Mouse (Mus musculus): ENCODE measurements around the gene Ikzf2. TPM values are rescaled to one million over a fixed set of nuclear protein-coding genes. Genes with fewer than 3 reads are reported as not detected.

The Ikzf2 gene
- polyA plus RNA-seq, 1 experiment: 0.19 TPM

GRCm38 (mm10) chr1:69691946-69692345 is 4.9 kb upstream of the Ikzf2 start:
- no peak for TF ChIP-seq POLR2A (IDR thresholded peaks at IDR 0.05; ENCODE audit: control insufficient read depth, low read depth, low read length)
- TF ChIP-seq CTCF (IDR thresholded peaks at IDR 0.05; ENCODE audit: control insufficient read depth, insufficient read depth, insufficient replicate concordance, low read depth, low read length): no peak
- H3K36me3 ChIP-seq (ENCODE audit: control insufficient read depth, insufficient read depth, low read length): no peaks in the 10 kb centered on the region

GRCm38 (mm10) chr1:69688961-69689360 is 1.9 kb upstream of the Ikzf2 start:
- no peak overlapping the region for H3K27ac ChIP-seq (ENCODE audit: control insufficient read depth, insufficient read depth, low read depth, low read length)
- no peak overlapping the region for H3K4me3 ChIP-seq (ENCODE audit: control insufficient read depth, low read depth, low read length)
- no peaks in the 10 kb centered on the region for H3K27me3 ChIP-seq (ENCODE audit: control insufficient read depth, insufficient read depth, low read length)
- H3K36me3 ChIP-seq (ENCODE audit: control insufficient read depth, insufficient read depth, low read length): no peaks in the 10 kb centered on the region
- H3K4me1 ChIP-seq (ENCODE audit: control insufficient read depth, insufficient read depth, low read length): peaks cover 2% of the 10 kb centered on the region
- TF ChIP-seq CTCF (IDR thresholded peaks at IDR 0.05; ENCODE audit: control insufficient read depth, insufficient read depth, insufficient replicate concordance, low read depth, low read length) (peak; percentile 35; the same call in 1 of the 2 replicates), POLR2A (IDR thresholded peaks at IDR 0.05; ENCODE audit: control insufficient read depth, low read depth, low read length) (no peak)

More at GRCm38 (mm10) chr1:69691946-69692345, 4.9 kb upstream of the Ikzf2 start:
- H3K27ac ChIP-seq (ENCODE audit: control insufficient read depth, insufficient read depth, low read depth, low read length): no peak overlapping the region
- H3K27me3 ChIP-seq (ENCODE audit: control insufficient read depth, insufficient read depth, low read length): no peaks in the 10 kb centered on the region
- H3K4me1 ChIP-seq (ENCODE audit: control insufficient read depth, insufficient read depth, low read length): no peaks in the 10 kb centered on the region
- no peak overlapping the region for H3K4me3 ChIP-seq (ENCODE audit: control insufficient read depth, low read depth, low read length)

DNA sequence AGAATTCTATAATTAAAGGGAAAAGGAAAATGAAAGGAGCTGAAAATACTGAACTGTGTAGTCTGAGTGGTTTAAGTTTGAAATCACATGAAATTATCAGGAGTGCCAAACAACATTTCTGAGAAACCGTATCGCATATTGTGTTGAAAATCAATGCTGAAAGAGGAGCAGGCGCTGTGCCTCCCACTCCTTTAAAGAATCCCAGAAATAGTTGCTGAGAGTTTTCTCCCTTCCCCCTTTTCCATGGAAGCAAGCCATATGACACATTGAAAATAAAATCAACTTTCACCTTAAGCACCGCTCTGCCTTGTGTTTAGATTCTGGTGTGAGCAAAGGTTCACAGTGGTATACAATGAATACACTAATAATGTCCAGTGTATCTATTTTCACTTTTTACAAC is 1.1 kb upstream of the Ikzf2 start:
- TF ChIP-seq CTCF (IDR thresholded peaks at IDR 0.05; ENCODE audit: control insufficient read depth, insufficient read depth, insufficient replicate concordance, low read depth, low read length) (no peak), POLR2A (IDR thresholded peaks at IDR 0.05; ENCODE audit: control insufficient read depth, low read depth, low read length) (no peak)
- Histone ChIP-seq H3K36me3 (ENCODE audit: control insufficient read depth, insufficient read depth, low read length) (no peaks in the 10 kb centered on the region), H3K27me3 (ENCODE audit: control insufficient read depth, insufficient read depth, low read length) (no peaks in the 10 kb centered on the region), H3K4me1 (ENCODE audit: control insufficient read depth, insufficient read depth, low read length) (peaks cover 2% of the 10 kb centered on the region), H3K27ac (ENCODE audit: control insufficient read depth, insufficient read depth, low read depth, low read length) (no peak overlapping the region), H3K4me3 (ENCODE audit: control insufficient read depth, low read depth, low read length) (no peak overlapping the region)

DNA sequence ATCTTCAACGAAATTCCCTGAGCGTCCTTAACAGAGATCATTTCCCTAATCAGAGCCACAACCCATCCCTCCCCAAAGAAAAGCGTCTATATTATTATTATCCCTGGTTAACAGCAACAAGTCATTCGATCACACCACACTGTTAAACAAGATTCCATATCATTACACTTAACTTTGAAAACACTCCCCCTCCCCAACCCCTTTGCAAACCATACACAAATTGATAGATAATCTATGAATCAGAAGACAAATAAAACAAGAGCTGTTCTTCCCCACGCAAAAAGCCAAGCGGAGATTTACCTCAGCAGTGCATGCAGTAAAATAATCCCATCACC is 337 bp downstream of the Ikzf2 start:
- TF ChIP-seq CTCF (IDR thresholded peaks at IDR 0.05; ENCODE audit: control insufficient read depth, insufficient read depth, insufficient replicate concordance, low read depth, low read length) (no peak), POLR2A (IDR thresholded peaks at IDR 0.05; ENCODE audit: control insufficient read depth, low read depth, low read length) (no peak)
- Histone ChIP-seq H3K36me3 (ENCODE audit: control insufficient read depth, insufficient read depth, low read length) (no peaks in the 10 kb centered on the region), H3K27ac (ENCODE audit: control insufficient read depth, insufficient read depth, low read depth, low read length) (peak overlapping the region; percentile 65), H3K4me3 (ENCODE audit: control insufficient read depth, low read depth, low read length) (peak overlapping the region; percentile 85), H3K4me1 (ENCODE audit: control insufficient read depth, insufficient read depth, low read length) (peaks cover 2% of the 10 kb centered on the region), H3K27me3 (ENCODE audit: control insufficient read depth, insufficient read depth, low read length) (no peaks in the 10 kb centered on the region)

DNA sequence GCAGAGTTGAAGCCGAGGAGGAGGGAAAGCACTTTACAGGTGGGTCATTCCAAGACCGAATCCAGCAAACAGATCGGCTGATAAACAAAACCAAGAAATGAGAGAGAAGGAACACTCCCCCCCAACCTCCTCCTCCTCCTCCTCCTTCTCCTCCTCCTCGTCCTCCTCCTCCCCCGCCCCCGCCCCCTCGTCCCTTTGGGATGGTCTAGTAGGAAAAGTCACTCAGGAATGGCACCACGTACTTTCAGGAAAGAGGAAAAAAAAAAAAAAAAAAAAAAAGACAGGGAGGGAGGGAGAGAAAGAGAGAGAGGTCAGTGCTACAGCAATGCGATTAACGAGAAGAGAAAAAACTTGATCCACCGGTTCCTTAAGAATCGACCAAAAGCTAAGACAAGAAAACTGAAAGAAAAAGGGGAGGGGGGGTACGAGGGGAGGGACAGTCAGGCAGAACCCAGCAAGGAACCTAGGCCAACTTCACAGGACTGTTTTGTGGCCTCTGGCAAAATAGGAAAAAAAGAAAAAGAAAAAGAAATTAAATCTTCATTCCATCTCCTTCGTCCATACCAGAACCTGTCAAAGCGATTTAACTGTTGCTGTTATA is 1.1 kb downstream of the Ikzf2 start:
- no peaks in the 10 kb centered on the region for H3K27me3 ChIP-seq (ENCODE audit: control insufficient read depth, insufficient read depth, low read length)
- no peak overlapping the region for H3K4me3 ChIP-seq (ENCODE audit: control insufficient read depth, low read depth, low read length)
- peaks cover 2% of the 10 kb centered on the region for H3K4me1 ChIP-seq (ENCODE audit: control insufficient read depth, insufficient read depth, low read length)
- no peak overlapping the region for H3K27ac ChIP-seq (ENCODE audit: control insufficient read depth, insufficient read depth, low read depth, low read length)
- TF ChIP-seq CTCF (IDR thresholded peaks at IDR 0.05; ENCODE audit: control insufficient read depth, insufficient read depth, insufficient replicate concordance, low read depth, low read length): no peak
- TF ChIP-seq POLR2A (IDR thresholded peaks at IDR 0.05; ENCODE audit: control insufficient read depth, low read depth, low read length): no peak
- H3K36me3 ChIP-seq (ENCODE audit: control insufficient read depth, insufficient read depth, low read length): no peaks in the 10 kb centered on the region

GRCm38 (mm10) chr1:69685049-69685889 is 1.8 kb downstream of the Ikzf2 start:
- Histone ChIP-seq H3K27me3 (ENCODE audit: control insufficient read depth, insufficient read depth, low read length) (no peaks in the 10 kb centered on the region), H3K4me1 (ENCODE audit: control insufficient read depth, insufficient read depth, low read length) (peaks cover 2% of the 10 kb centered on the region), H3K36me3 (ENCODE audit: control insufficient read depth, insufficient read depth, low read length) (no peaks in the 10 kb centered on the region), H3K27ac (ENCODE audit: control insufficient read depth, insufficient read depth, low read depth, low read length) (no peak overlapping the region), H3K4me3 (ENCODE audit: control insufficient read depth, low read depth, low read length) (no peak overlapping the region)
- TF ChIP-seq CTCF (IDR thresholded peaks at IDR 0.05; ENCODE audit: control insufficient read depth, insufficient read depth, insufficient replicate concordance, low read depth, low read length) (no peak), POLR2A (IDR thresholded peaks at IDR 0.05; ENCODE audit: control insufficient read depth, low read depth, low read length) (no peak)

- H3K4me1 ChIP-seq (ENCODE audit: control insufficient read depth, insufficient read depth, low read length): peaks cover 2% of the 10 kb centered on the region
- H3K36me3 ChIP-seq (ENCODE audit: control insufficient read depth, insufficient read depth, low read length): no peaks in the 10 kb centered on the region
- TF ChIP-seq POLR2A (IDR thresholded peaks at IDR 0.05; ENCODE audit: control insufficient read depth, low read depth, low read length): no peak
- TF ChIP-seq CTCF (IDR thresholded peaks at IDR 0.05; ENCODE audit: control insufficient read depth, insufficient read depth, insufficient replicate concordance, low read depth, low read length): no peak
- no peak overlapping the region for H3K27ac ChIP-seq (ENCODE audit: control insufficient read depth, insufficient read depth, low read depth, low read length)
- H3K27me3 ChIP-seq (ENCODE audit: control insufficient read depth, insufficient read depth, low read length): no peaks in the 10 kb centered on the region
- H3K4me3 ChIP-seq (ENCODE audit: control insufficient read depth, low read depth, low read length): no peak overlapping the region
Observed at GRCm38 (mm10) chr1:69684280-69685040, 2.6 kb downstream of the Ikzf2 start.
